Mouse (Mus musculus) hindbrain, embryonic 11.5 days (tissue): ENCODE measurements around the gene Nbea. TPM values are rescaled to one million over a fixed set of nuclear protein-coding genes. Genes with fewer than 3 reads are reported as not detected.
A peak's percentile ranks its signal among the peaks of the same experiment; 100 is the strongest.

Experiments used
- ATAC-seq: fragments of 200-750 bp; cut with Nextera tagmentation; 2 replicates; pipeline ENCODE4 v1.8.0; 2017; ENCODE audit warnings: mild to moderate bottlenecking, moderate TSS enrichment, moderate library complexity; ENCODE audit not compliant: low FRiP score
- DNase-seq: peaks from one replicate; pipeline ENCODE4 v3.0.0-alpha.2; 2015; ENCODE audit warnings: low spot score
- H3K27ac ChIP-seq: fragments of 300-500 bp; sonication (generic); 2 replicates; pipeline ENCODE4 v1.5.1; 2014; ENCODE audit warnings: mild to moderate bottlenecking, low read depth, low read length
- H3K27me3 ChIP-seq: fragments of 300-500 bp; sonication (generic); 2 replicates; pipeline ENCODE4 v1.6.1; 2014; ENCODE audit warnings: mild to moderate bottlenecking, low read length, moderate library complexity, mixed read lengths; ENCODE audit not compliant: control insufficient read depth, insufficient read depth
- H3K36me3 ChIP-seq: fragments of 300-500 bp; sonication (generic); 2 replicates; pipeline ENCODE4 v1.6.1; 2014; ENCODE audit warnings: mild to moderate bottlenecking, low read length, moderate library complexity, mixed read lengths; ENCODE audit not compliant: control insufficient read depth, insufficient read depth
- H3K4me1 ChIP-seq: fragments of 300-500 bp; sonication (generic); replicated peaks from 2 replicates; pipeline ENCODE4 v1.6.1; 2014; ENCODE audit warnings: low read length, mixed read lengths; ENCODE audit not compliant: control insufficient read depth, insufficient read depth
- H3K4me2 ChIP-seq: fragments of 300-500 bp; sonication (generic); replicated peaks from 2 replicates; pipeline ENCODE4 v1.6.1; 2014; ENCODE audit warnings: mild to moderate bottlenecking, low read depth, low read length
- H3K4me3 ChIP-seq: fragments of 300-500 bp; sonication (generic); 2 replicates; pipeline ENCODE4 v1.5.1; 2014; ENCODE audit warnings: low read depth, low read length
- H3K9ac ChIP-seq: fragments of 300-500 bp; sonication (generic); 2 replicates; pipeline ENCODE4 v1.6.1; 2014; ENCODE audit warnings: low read depth, low read length
- H3K9me3 ChIP-seq: fragments of 300-500 bp; sonication (generic); 2 replicates; pipeline ENCODE4 v1.6.1; 2016; ENCODE audit warnings: low read length; ENCODE audit not compliant: control insufficient read depth
- WGBS: fragments of 180-500 bp; shearing (Covaris S2); extraction: QIAGEN DNeasy Blood & Tissue Kit; methylation state at CpG from one replicate; pipeline ENCODE4 v1.1.7; 2014; 5-methylcytosine and 5-hydroxymethylcytosine counted together
- polyA plus RNA-seq: library from polyadenylated mRNA; unstranded; fragments of >200 nt; fragmentation: Nextera tagmentation; extraction: Ambion mirVana; gene quantifications from 2 replicates; pipeline ENCODE4 v1.2.1, GENCODE M21; 2014

Gene Nbea
- polyA plus RNA-seq, 1 experiment from 2014 or later: 34.1 TPM

DNA sequence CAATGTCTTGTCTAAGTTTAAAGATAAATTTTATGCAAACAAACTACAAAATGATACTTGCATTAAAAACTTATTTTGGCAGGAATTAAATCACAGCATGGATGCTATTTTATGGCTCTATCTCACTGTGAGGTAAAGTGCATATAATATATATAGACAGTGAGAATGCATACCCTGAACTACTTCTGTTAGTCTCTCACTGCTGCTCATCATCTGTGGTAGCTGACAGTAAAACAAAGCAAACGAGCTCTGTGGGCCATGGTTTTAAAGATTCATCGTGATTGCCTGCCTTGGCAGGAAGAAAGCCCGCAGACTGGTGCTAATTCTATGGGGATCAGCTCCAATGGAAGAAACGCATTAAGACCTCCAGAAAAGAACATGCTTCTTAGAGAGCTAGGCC, 294.3 kb downstream of the Nbea start:
- H3K4me3 ChIP-seq: no peak overlapping the region
- no peaks in the 10 kb centered on the region for H3K36me3 ChIP-seq
- no peak overlapping the region for H3K4me2 ChIP-seq
- H3K4me1 ChIP-seq: no peaks in the 10 kb centered on the region
- ATAC-seq (no peak), DNase-seq (no peak)
- H3K9ac ChIP-seq: no peak overlapping the region
- WGBS: 77% methylated on average over 4 of the region's 4 CpGs
- H3K27ac ChIP-seq: no peak overlapping the region
- no peaks in the 10 kb centered on the region for H3K9me3 ChIP-seq
- H3K27me3 ChIP-seq: no peaks in the 10 kb centered on the region

DNA sequence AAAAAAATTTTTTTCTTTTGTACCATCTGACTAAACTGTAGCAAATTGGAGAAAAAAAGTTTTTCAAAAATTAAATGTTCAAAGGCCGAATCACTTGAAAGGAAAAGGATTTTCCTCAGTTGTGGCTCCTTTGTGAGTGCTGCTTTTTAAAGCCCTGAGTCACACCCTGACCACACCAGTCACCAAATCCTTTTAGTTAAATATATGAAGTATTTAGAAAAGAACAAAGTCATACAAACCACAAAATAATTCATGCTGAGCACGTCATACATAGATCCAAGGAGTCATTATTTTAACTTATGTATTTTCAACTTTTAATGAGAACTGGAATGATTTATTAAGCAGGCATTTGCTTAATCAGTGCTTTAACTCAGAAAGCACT, 295.7 kb downstream of the Nbea start:
- H3K4me2 ChIP-seq: no peak overlapping the region
- no peak for DNase-seq
- H3K9me3 ChIP-seq: no peaks in the 10 kb centered on the region
- no peak overlapping the region for H3K4me3 ChIP-seq
- H3K9ac ChIP-seq: no peak overlapping the region
- no peaks in the 10 kb centered on the region for H3K27me3 ChIP-seq
- no peaks in the 10 kb centered on the region for H3K36me3 ChIP-seq
- H3K4me1 ChIP-seq: no peaks in the 10 kb centered on the region
- no peak overlapping the region for H3K27ac ChIP-seq
- 85% methylated on average over 2 of the region's 2 CpGs for WGBS
- no peak for ATAC-seq

DNA sequence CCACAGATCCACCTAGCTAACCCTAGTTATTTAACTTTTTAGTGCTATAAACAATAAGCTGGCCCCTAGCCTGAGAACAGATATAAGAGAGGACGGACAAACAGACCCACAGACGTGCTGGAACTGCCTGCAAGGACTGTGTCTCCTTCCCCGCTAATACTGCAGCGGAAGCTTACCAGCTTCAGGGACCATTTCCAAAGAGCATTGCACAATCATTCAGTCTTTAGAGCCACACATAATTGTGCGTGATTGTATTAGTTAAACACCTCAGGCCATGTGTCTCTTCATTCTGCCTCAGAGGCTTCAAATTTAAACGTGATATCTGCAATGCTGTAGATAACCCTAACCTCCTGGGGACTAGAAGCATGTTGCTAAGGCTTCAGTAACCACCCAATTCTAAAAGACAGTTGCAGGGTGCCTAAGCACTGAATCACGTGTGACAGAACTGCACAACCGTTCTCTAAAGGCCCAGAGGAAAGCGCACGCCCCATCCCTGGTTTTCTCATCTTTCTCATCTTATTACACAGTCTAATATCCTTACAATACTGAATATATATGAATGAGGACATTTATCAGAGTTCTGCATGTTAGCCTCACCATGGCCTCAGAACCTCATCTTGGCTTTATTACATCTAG, 296.2 kb downstream of the Nbea start:
- DNase-seq: no peak
- Histone ChIP-seq H3K9ac (no peak overlapping the region), H3K4me1 (no peaks in the 10 kb centered on the region), H3K27ac (no peak overlapping the region), H3K27me3 (no peaks in the 10 kb centered on the region), H3K4me2 (no peak overlapping the region), H3K36me3 (no peaks in the 10 kb centered on the region), H3K9me3 (no peaks in the 10 kb centered on the region), H3K4me3 (no peak overlapping the region)
- WGBS: 77% methylated on average over 10 of the region's 10 CpGs
- no peak for ATAC-seq

DNA sequence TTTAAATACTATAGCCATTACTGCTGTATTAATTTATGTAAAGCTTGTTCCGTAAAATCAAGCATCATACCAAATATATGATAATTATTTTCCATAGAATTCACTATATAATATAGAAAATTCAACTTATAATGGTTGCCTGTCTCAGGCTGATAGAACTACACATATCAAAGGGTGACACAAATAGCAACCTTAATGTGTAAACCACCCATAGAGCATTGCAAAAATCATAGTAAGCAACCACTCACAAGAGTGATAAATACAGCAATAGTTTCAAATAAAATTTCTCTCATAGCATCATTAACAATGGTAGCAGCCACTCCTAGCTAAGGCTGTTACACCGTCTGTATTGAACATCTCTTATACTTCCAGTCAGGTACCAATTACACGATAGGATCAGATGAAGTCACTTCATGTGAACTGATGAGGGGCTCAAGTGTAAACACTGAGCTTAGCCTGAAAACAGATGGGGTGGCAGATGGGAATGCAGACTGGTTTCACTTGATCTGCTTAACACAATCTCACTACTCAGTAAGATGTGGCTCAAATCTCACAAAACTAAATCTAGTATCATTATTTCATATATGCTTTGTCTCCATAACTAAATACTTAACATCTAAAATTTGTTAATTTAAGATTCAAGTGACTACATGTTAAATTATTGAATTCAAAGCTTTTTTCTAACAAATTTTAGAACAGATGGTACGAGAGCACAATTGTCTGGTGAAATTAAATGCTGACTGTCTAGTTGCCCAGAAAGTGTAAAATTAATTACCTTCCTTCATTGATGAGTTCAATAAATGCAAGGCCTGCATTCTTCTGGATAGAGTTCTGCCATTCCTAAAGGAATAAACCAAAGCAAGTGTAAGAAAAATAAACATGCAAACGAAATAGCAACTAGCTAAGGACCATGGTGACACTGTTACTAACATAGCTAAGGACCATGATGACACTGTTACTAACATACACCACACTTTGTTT, 310.3 kb downstream of the Nbea start:
- H3K4me1 ChIP-seq: no peaks in the 10 kb centered on the region
- no peak overlapping the region for H3K4me2 ChIP-seq
- no peaks in the 10 kb centered on the region for H3K27me3 ChIP-seq
- no peak overlapping the region for H3K27ac ChIP-seq
- WGBS: 70% methylated on average over 5 of the region's 5 CpGs
- no peaks in the 10 kb centered on the region for H3K36me3 ChIP-seq
- ATAC-seq (peak; percentile 49; the same call in 1 of the 2 replicates), DNase-seq (no peak)
- H3K9me3 ChIP-seq: no peaks in the 10 kb centered on the region
- no peak overlapping the region for H3K9ac ChIP-seq
- H3K4me3 ChIP-seq: no peak overlapping the region

DNA sequence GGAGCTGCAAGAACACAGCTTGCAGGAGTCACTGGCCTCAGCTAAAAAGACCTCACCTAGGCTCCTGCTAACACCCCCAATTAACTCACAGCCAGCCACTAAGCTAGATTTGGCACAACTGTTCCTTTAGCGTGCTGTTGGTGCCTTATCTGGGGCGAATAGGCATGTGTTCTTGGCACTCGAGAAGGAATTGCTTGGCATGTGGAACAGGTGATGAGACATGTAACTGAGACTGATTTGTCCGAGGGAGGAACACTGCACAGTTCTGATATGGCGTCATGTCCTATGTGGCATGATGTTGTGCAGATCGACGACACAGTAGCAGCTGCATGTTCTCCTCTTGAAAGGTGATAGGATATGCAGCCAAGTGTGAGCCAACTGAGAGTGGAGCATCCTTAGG, 331.0 kb downstream of the Nbea start:
- no peak overlapping the region for H3K27ac ChIP-seq
- WGBS: 93% methylated on average over 7 of the region's 7 CpGs
- H3K27me3 ChIP-seq: no peaks in the 10 kb centered on the region
- no peaks in the 10 kb centered on the region for H3K4me1 ChIP-seq
- no peak for ATAC-seq
- no peaks in the 10 kb centered on the region for H3K36me3 ChIP-seq
- no peak overlapping the region for H3K4me3 ChIP-seq
- H3K9ac ChIP-seq: no peak overlapping the region
- H3K4me2 ChIP-seq: no peak overlapping the region
- H3K9me3 ChIP-seq: no peaks in the 10 kb centered on the region
- no peak for DNase-seq

DNA sequence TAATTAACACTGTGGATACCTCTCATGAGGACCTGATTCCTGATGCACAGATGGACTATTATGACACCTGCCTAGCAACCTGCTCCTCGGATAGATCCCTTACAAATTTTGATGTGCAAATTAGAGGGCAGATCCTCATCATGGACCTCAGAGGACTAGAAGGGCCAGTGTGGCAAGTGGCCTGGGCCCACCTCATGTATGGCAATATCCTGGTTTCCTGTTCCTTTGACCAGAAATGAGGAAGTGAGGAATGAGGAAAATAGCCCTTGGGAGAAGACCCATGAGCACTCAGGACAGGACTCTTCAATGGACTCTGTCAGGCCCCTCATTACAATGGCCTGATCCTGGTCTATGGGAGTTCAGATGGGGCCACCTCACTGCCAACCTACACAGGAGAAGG, 336.4 kb downstream of the Nbea start:
- H3K9ac ChIP-seq: no peak overlapping the region
- DNase-seq (no peak), ATAC-seq (no peak)
- H3K27ac ChIP-seq: no peak overlapping the region
- no peaks in the 10 kb centered on the region for H3K36me3 ChIP-seq
- no peaks in the 10 kb centered on the region for H3K27me3 ChIP-seq
- H3K4me2 ChIP-seq: no peak overlapping the region
- no peaks in the 10 kb centered on the region for H3K9me3 ChIP-seq
- H3K4me1 ChIP-seq: no peaks in the 10 kb centered on the region
- 92% methylated on average over 1 of the region's 1 CpGs for WGBS
- H3K4me3 ChIP-seq: no peak overlapping the region

DNA sequence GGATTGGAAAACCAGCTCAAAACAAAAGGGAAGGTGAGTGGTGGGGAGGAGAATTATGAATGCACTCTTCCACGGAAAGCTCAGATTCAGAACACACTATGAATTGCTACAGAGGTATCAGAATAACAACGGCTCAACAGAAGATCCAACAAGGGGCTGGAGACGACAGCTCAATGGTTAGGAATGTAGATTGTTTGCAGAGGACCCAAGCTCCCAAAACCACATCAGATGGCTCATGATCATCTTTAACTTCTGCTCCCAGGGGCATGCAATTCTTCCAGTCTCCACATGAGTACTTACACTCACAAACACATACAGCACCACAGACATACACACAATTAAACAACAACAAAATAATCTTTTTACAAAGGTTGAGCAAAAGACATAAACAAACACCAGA, 346.3 kb downstream of the Nbea start:
- Histone ChIP-seq H3K9ac (no peak overlapping the region), H3K9me3 (no peaks in the 10 kb centered on the region), H3K27ac (no peak overlapping the region), H3K4me1 (no peaks in the 10 kb centered on the region), H3K4me2 (no peak overlapping the region), H3K36me3 (no peaks in the 10 kb centered on the region), H3K4me3 (no peak overlapping the region), H3K27me3 (no peaks in the 10 kb centered on the region)
- 84% methylated on average over 3 of the region's 3 CpGs for WGBS
- ATAC-seq (no peak), DNase-seq (no peak)

DNA sequence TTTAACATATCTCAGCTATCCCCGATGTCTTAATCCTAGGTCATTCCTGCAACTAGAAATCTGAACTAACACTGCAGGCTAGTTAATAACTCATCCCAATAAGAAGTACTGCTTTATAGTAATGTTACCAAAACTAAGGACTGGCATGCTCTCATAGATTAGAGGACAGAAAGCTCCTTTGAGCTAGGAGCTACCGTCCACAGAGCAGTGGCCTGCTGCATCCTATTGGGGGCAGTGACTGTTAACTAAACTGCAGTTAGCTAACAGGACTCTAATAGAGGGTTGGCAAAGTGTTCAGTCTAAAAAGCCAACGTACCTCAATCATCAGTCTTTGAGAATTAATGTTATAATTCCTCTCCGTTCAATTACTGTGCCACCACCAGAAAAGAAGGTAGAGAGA, 348.3 kb downstream of the Nbea start:
- no peaks in the 10 kb centered on the region for H3K27me3 ChIP-seq
- no peak overlapping the region for H3K4me2 ChIP-seq
- H3K9me3 ChIP-seq: no peaks in the 10 kb centered on the region
- no peaks in the 10 kb centered on the region for H3K4me1 ChIP-seq
- no peak overlapping the region for H3K27ac ChIP-seq
- DNase-seq: no peak
- H3K4me3 ChIP-seq: no peak overlapping the region
- H3K36me3 ChIP-seq: no peaks in the 10 kb centered on the region
- H3K9ac ChIP-seq: no peak overlapping the region
- no peak for ATAC-seq
- WGBS: 73% methylated on average over 4 of the region's 4 CpGs

DNA sequence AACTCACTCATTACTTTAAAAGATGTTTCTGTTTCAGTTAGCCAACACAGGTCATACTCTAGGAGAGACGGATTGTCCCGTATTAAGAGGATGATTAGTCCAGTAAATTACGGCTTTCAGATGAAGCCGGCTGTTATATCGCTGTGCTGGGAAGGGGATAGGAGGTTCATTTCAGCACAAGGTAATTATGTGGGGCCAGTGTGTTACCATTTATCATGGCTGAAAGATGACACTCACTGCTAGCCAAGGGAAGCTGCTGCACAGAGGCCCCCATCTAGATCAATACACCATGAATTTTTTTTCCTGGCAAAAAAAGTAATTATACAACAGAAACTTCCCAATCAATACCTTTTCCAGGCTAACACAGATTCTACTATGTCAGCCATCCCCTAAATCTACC, 353.3 kb downstream of the Nbea start:
- no peak overlapping the region for H3K4me3 ChIP-seq
- H3K9me3 ChIP-seq: no peaks in the 10 kb centered on the region
- H3K9ac ChIP-seq: no peak overlapping the region
- H3K4me1 ChIP-seq: no peaks in the 10 kb centered on the region
- no peak overlapping the region for H3K4me2 ChIP-seq
- H3K27ac ChIP-seq: no peak overlapping the region
- WGBS: 63% methylated on average over 5 of the region's 5 CpGs
- DNase-seq (peak; percentile 18), ATAC-seq (peak; percentile 74)
- H3K27me3 ChIP-seq: no peaks in the 10 kb centered on the region
- no peaks in the 10 kb centered on the region for H3K36me3 ChIP-seq
